Mouse (Mus musculus) adrenal gland, adult 18-20 months (tissue): ENCODE results near the gene Coasy. TPM values are rescaled to one million over a fixed set of nuclear protein-coding genes. Genes with fewer than 3 reads are reported as not detected.

Source experiments
- DNase-seq, 2 experiments: peaks; one replicate each; pipeline ENCODE4 v3.0.0; 2021 to 2022; ENCODE audit warnings: low spot score in 2 of 2
- long read RNA-seq, 2 experiments: library from polyadenylated mRNA; stranded (forward); transcript quantifications; one replicate each; pipeline ENCODE4 v2.0.0; 2021
- total RNA-seq, 2 experiments: library from RNA; stranded (reverse); gene quantifications; 1 replicate in 1 of 2; 2 replicates in 1 of 2; pipeline ENCODE4 v1.2.3; 2021

Gene Coasy
- total RNA-seq, result 10 to 100 TPM; 84.4 to 94.1 TPM
- long read RNA-seq, experiment 1, transcript Coasy-201 (10 exons, 2,138 nt), result major isoform, 86 of 117 reads
- long read RNA-seq, experiment 1, transcript Coasy-202 (9 exons, 2,386 nt), result minor isoform, 19 of 117 reads
- long read RNA-seq, experiment 1, partial matches to known transcripts, result 1 of 117 reads
- long read RNA-seq, experiment 1, other reads (novel, unspliced or antisense), result 11 of 117 reads
- long read RNA-seq, experiment 2, transcript Coasy-202 (9 exons, 2,386 nt), result minor isoform, 62 of 414 reads
- long read RNA-seq, experiment 2, transcript Coasy-201 (10 exons, 2,138 nt), result major isoform, 321 of 414 reads
- long read RNA-seq, experiment 2, partial matches to known transcripts, result 18 of 414 reads
- long read RNA-seq, experiment 2, other reads (novel, unspliced or antisense), result 13 of 414 reads

DNA sequence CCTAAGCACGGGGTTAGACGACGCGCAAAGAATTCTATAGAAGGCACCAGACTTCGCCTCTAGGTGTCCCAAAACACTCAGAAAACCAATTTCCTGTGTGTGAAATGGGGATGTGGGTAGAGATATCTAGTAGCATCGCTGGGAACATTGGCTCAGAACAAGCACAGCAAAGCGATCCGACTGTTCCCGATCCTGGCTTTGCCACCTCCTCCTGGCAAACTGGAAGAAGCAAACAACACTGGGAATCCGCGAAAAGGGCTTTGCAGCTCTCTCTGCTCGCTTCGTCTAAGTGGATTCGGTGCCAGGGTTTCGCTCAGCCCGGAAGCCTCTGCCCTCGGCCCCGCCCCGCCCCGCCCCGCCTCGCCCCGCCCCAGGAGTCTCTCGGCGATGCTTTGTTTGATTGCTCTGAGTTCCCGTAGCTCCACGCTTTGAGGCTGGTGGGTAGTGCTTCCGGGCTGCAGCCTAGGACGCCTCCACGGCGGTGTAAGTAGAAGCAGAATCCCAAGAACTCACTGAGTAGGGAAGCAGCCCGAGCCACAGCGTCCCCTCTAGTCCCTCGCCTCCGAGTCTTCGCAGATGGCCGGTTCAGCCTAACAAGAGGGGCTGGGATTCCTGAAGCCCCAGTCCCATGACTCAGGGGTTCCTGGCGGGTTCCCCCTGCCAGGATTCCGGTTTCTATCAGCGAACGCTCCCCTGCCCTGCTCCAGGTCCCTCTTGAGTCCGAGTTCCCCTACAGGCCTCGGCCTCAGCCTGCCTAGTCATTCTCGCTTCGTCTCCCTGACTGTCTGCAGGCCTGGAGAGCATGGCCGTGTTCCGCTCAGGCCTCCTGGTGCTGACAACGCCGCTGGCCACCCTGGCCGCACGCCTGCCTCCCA is at the start of gene Coasy:
Coasy (plus strand) TSS at position 358 of the 875 bp plus-strand sequence.
- peak; percentile 75 to 79 for DNase-seq

GRCm38 (mm10) chr11:101033856-101034500 is 48.4 kb upstream of the Coasy start:
- DNase-seq, result no peak

DNA sequence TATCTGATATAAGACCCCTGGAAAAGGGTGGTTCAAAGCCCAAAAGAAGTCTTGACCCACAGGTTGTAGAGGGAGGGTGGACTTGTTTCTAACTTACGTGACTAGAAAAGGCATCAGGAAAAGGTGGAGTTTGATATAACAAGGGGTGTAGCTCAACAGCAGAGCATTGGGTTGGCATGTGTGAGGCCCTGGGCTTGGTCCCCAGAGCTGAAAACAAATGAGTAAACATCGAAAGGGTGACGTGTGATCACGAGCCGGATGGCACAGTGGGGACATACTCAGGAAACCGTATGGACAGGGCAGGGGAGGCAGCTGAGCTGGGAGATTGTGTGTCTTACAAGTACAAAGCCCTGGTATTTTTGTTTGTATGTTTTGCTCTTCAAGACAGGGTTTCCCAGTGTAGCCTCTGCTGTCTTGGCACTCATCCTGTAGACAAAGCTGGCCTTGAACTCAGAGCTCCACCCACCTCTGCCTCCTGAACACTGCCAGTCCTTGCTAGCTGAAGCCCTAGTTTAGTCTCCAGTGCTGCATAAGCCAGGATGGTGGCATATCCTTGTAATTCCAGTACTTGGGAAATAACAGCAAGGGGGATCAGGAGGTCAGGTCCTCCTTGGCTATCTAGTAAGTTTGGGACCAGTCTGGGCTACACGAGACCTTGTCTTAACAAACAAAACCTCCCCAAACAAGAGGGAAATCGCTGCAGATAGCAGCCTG is 47.6 kb upstream of the Coasy start:
- peak in 1 of 2 experiments; percentile 37 for DNase-seq

DNA sequence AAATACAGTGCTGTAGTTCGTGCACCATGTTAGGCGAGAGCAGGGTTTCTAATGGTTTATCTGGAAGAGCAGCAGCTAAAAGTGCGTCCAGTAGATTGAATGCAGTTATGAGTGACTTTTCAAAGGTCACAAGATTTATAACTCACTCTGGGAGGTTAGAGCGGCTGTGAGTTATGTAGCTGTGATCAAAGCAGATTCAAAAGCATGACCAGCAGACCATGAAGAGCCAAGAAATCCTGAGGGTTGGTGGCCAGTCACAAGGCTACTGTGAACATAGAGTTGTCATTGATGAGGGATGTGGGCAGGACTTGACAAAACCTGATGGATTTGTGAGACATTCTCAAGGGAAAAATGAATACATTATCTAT is 47.1 kb upstream of the Coasy start:
- no peak for DNase-seq

- DNase-seq, result no peak
These were observed 44.6 kb upstream of the Coasy start for GRCm38 (mm10) chr11:101037795-101038194.

DNA sequence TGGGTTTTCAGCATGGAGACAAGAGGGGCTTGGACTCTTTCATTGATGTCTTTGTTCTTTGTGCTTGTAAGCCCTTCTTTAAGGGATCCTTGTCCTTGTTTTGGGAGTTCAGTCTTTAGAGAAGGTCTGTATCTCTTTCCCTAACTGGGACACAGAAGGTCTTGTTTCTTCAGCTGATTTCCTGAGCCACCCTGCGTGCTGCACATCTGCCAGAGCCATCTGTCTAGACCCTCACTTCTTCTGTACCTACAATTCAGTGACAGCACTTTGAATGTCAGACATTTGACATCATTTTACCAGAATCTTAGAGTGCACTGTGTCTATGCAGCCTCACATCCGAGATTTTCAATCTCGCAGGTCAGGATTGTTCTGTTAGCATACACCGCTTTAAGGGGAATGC is 36.5 kb upstream of the Coasy start:
- no peak for DNase-seq

DNA sequence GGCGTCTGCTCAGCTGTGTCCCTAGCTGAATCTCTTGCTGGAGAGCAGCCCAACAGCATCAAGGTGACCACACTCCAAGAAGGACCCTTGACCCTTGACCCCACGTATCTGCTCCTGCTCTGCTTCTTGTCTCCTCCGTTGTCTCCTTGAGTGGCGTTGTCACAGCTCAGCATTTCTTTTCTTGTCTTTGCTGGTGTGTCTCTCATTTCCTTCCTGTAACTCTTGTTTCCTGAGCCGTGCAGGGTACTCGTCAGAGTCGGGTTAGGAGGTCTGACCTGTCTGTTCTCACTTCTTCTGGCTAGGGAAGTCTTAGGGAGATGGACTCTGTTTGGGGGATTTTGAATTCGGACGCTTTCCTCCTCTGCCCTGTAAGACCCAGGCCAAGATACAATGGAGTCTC is 35.9 kb upstream of the Coasy start:
- DNase-seq, result no peak

- DNase-seq, result no peak
These were observed 34.9 kb upstream of the Coasy start for GRCm38 (mm10) chr11:101047502-101047901.

- no peak for DNase-seq
These were observed 32.0 kb upstream of the Coasy start for GRCm38 (mm10) chr11:101050359-101050758.

DNA sequence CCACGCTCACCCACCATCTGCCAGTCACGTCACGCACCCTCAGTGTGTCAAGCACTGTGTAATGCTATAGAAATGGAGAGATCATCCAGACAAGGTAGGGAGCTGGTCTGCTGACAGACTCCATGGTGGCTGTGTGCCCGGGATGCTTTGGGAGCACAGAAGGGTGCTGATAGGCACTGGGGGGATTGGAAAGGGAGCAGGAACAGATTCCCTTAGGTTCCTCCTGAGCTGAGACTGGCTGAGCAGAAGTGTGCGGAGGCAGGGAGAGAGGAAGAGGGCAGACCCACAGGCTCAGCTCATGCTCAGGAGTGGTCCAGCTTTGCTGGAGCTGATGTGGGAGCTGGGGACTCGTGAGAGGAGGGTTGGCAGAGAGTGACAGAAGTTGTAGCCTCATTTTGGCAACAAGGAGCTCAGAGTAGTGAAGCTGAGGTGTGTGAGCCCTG is 31.3 kb upstream of the Coasy start:
- DNase-seq, result no peak

DNA sequence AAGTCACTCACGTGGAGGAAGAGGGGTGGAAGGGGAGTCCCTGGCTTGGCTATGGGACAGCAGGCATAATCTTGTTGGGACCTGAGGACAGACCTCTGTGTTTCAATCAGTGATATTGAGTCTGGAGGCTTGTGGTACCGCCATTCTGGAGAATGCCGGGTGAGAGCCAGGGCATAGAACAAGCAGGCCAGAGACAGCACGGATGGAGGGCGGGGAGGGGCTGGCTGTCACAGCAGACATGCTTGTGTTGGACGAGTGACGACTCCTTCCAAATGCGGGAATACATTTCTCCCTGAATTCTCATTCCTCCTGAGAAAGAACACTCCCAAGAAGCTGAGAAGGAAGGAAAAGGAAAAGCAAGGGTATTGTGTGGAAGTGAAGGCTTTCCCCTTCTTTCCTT is 30.7 kb upstream of the Coasy start:
- no peak for DNase-seq

DNA sequence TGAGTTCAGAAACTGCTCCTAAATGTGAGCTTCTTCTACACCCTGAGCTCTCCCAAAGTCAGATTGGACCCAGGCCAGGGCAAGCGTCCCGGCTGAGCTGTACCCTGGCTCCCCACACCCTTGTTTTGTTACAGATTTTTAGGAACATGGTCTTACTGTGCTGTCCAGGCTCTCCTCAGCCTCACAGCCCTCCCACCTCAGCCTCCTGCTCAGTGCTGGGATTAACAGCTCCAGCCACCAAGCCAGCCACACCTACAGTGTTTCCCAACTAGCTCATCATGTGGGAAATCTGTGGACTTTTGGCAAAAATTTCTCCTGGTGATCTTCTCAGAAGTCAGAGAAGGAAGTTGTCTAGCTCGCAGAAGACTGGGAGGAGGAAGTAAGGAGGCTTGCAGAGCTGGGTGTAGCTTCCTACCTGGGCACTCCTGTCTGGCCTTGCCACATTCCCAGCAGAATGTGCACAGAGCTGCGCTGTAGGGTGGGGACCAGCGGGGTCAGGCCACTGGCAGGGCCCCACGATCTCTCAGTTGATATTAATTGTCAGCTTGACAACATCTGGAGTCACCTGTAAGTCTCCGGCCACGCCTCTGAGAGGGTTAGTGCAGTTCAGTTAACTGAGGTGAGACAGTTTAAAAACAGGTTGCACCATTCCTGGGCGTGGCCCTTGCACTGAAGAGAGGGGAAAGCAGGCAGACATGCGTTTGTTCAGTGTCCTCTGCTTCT is 29.5 kb upstream of the Coasy start:
- DNase-seq, result no peak

GRCm38 (mm10) chr11:101053974-101054373 is 28.4 kb upstream of the Coasy start:
- DNase-seq, result no peak

GRCm38 (mm10) chr11:101055418-101055817 is 26.9 kb upstream of the Coasy start:
- no peak for DNase-seq

DNA sequence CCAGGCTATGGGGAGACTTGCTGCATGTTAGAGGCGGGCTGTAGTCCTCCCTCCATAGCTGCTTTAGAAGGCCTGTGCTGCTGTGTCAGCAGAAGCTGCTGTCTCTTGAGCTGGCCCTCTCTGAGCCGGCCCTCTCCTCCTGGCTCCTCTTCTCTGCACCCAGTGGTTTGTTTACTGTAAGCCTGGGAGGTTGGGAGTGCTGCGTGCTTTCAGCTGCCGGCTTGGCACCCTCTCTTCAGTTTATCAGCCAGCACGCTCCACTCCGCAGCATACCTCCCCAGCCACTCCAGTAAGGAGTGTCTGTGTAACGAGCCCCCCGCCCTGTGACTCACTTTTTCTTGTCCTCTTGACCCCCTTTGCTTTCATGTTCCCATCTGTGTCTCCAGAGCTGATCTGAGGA is 25.5 kb upstream of the Coasy start:
- no peak for DNase-seq

DNA sequence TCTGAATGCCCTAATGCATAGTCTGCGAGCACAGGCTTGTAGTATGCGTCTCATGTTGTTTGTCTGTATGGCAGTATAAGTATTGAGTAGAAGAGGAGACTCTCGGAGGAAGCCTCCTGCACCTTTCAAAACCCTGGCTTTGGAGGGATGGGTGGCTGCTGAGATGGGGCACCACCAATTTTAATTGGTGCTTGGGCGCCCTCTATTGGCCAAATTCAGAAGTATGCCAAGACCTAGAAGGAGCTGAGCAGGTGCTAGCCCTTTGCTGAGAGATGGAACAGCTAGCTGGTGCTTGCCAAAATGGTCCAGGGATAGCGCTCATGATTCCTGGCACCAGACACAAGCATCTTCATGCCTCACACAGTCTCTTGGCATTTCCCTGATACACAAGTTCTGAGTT is 24.5 kb upstream of the Coasy start:
- peak; percentile 86 for DNase-seq

DNA sequence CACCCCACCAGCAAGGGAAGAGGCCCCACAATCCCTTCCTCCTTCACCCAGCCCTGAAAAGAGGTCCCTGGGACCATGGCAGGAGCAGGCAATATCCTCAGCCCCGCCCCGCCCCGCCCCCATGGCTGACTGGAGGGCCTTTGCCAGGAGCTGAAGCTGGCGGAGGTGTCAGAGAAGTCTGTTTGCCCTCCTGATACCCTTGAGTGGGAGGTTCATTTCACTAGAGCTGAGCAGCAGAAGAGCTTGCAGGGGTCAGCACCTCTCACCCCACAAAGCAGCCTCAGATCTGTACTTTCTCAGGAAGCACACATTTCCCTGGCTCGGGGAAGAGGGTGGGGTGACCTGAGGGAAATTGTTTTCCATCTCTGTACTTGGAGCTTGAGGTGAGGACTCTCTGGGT is 23.6 kb upstream of the Coasy start:
- no peak for DNase-seq

DNA sequence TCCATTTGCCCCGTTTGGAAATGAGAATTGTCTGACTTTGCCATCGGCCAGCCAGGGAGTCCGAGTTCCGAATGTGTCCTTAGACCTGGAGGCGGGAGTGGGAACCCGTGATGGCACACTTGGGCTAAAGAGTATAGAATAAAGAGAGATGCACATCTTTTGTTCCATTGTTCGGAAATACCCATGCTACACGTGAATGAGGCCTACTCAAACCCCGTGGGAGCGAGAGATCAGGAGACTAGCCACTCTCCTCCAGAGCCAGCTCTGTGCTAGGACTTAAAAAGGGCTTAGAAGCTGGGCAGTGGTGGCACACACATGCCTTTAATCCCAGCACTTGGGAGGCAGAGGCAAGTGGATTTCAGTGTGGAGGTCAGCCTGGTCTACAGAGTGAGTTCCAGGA is 22.9 kb upstream of the Coasy start:
- no peak for DNase-seq

DNA sequence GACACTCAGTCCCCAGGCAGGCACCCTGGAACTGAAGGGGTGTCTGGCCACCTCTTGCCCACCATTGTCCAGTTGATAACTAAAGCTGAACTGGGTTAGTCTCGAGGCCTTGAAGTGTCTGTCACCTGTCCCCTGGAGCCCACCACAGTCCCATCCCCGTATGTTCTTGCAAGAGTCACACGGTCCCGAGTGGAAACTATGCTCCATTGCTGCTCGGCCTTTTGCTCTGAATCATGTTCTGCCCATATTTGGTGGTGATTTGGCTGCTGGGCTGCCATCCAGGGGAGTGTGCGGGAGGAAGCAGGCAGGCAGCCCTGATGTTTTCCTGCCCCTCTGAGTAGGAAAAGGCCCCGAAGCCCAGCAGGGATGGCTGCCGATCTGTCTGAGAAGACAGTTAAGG is 22.2 kb upstream of the Coasy start:
- peak; percentile 55 to 66 for DNase-seq

- no peak for DNase-seq
These were observed 21.3 kb upstream of the Coasy start for GRCm38 (mm10) chr11:101061049-101061448.
